Mouse (Mus musculus): ENCODE results near the gene Tent5d. TPM values are rescaled to one million over a fixed set of nuclear protein-coding genes. Genes with fewer than 3 reads are reported as not detected.

Gene Tent5d
- not detected for polyA plus RNA-seq (2017; shearing (Covaris generic))

DNA sequence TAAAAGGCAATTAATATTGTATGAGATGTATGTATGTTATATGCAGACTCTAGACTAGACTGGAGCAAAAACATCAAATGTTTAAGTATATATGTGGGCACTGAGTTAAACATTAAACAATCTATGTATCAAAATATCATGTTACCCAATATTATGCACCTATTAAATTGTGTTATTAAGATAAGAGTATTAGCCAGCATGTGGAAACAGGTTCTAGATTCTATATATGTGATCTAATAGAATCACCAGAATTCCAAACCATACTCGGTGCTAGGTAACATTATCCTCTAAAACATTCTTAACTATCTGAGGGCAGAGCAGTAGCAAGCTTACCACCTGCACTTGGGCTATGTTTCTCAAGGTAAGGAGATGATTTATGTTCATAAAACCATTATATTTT, at the start of gene Tent5d:
Gene Tent5d (plus strand): TSS at position 301 of the 400 bp plus-strand sequence.

DNA sequence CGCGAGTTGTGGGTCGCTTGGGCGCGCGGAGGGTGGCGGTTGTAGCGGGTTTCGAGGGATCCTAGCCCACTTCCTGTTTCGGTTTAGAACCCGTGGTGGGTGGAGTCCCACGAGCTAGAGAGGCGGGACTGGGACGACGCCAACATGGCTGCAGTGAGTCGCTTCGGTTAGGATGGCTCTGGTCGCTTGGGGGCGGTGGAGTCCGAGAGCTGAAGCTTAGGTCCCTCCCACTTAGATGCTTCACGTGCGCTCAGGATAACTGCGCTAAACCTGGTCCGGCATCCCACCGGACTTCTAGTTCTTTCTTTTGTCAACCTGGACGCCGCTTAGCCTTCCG, 23.8 kb downstream of the Tent5d start, which contains the start of gene 2610002M06Rik:
Gene 2610002M06Rik (minus strand): TSS at position 117 of the 337 bp plus-strand sequence.

Other genes starting within 250 kb of the Tent5d start
- gene Tbx22, start 124.6 kb upstream of the Tent5d start, polyA plus RNA-seq (2017; shearing (Covaris generic)) = not detected
- 25.8 TPM for gene 2610002M06Rik, start 23.7 kb downstream of the Tent5d start, polyA plus RNA-seq (2017; shearing (Covaris generic))
- not detected for gene Gm732, start 155.9 kb downstream of the Tent5d start, polyA plus RNA-seq (2017; shearing (Covaris generic))

All from activated CD4-positive, CD25-positive, alpha-beta regulatory T cell, adult 9 weeks (primary cell).